Mouse (Mus musculus) megakaryocyte, embryonic 14.5 days (primary cell): ENCODE measurements at regions not wholly inside any gene's neighbourhood (a gene's known extent, or its start where the extent isn't known, plus 50 kb on each side); places are given as distances from the start of the nearest gene placed in this dataset.

ENCODE experiments used
- FLI1 ChIP-seq: IDR thresholded peaks from 2 replicates; pipeline ENCODE4 v1.6.1; 2012; ENCODE audit warnings: low read length, inconsistent platforms, mixed read lengths
- GATA1 ChIP-seq: IDR thresholded peaks from 3 replicates; pipeline ENCODE4 v1.6.1; 2012; ENCODE audit warnings: mixed read lengths, low read length, inconsistent platforms, borderline replicate concordance

DNA sequence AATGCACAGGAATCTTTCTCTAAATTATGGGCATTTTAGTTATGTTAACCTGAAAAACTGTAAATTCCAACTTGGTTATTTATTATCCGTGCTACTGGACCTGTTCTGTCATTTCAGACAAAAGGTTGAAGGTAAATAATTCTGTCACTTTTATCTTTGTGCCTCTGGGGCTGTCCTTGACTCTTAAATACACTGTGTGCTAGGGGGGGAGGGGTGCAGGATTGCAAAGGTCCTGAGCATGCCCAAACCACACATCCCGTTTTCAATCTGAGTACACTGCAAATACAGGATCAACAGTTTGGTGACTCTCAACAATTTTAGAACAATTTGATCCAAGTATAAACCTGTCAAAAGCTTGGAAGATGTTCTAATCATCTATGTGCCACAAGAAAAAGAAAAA, 227.4 kb upstream of the Pabpc6 start:
- no peak for TF ChIP-seq GATA1
- TF ChIP-seq FLI1 = no peak
